Mouse (Mus musculus): ENCODE results near the gene Ufd1. TPM values are rescaled to one million over a fixed set of nuclear protein-coding genes. Genes with fewer than 3 reads are reported as not detected.
"Not testable (repeated sequence)": the region's sequence is repeated elsewhere in the genome, so short reads cannot be mapped to it uniquely, and the experiment has no call there.

The Ufd1 gene
- polyA plus RNA-seq, 1 experiment = 154 TPM

GRCm38 (mm10) chr16:18860186-18860585, 48.6 kb downstream of the Ufd1 start:
- no peak for TF ChIP-seq CTCF (IDR thresholded peaks at IDR 0.05; ENCODE audit: insufficient read depth, low read depth, low read length)
- Histone ChIP-seq H3K4me1 (ENCODE audit: control insufficient read depth, insufficient read depth, low read length) (no peaks in the 10 kb centered on the region), H3K27ac (ENCODE audit: insufficient read depth, low read depth, low read length) (no peak overlapping the region), H3K4me3 (ENCODE audit: insufficient read depth, low read depth, low read length) (no peak overlapping the region)
- WGBS = 40% methylated on average over 1 of the region's 1 CpGs

GRCm38 (mm10) chr16:18870495-18870894, 58.9 kb downstream of the Ufd1 start:
- H3K27ac ChIP-seq (ENCODE audit: insufficient read depth, low read depth, low read length); H3K4me3 ChIP-seq (ENCODE audit: insufficient read depth, low read depth, low read length); H3K4me1 ChIP-seq (ENCODE audit: control insufficient read depth, insufficient read depth, low read length): not testable (repeated sequence)
- WGBS = 93% methylated on average over 1 of the region's 1 CpGs

GRCm38 (mm10) chr16:18876091-18876441, 64.5 kb downstream of the Ufd1 start:
- under 1% methylated on average over 17 of the region's 17 CpGs for WGBS

GRCm38 (mm10) chr16:18876442-18877308, 65.1 kb downstream of the Ufd1 start, which contains the start of the genes Mrpl40 and Hira:
Mrpl40 (minus strand) TSS chr16:18876862.
Hira (plus strand) TSS chr16:18877037.
- TF ChIP-seq CTCF (IDR thresholded peaks at IDR 0.05; ENCODE audit: insufficient read depth, low read depth, low read length) (no peak), POLR2A (IDR thresholded peaks at IDR 0.05; ENCODE audit: insufficient read depth, low read depth, low read length) (peak; percentile 78)
- peak within 1 kb of the TSS; percentile 67 for H3K4me3 ChIP-seq (ENCODE audit: insufficient read depth, low read depth, low read length)
- under 1% methylated on average over 93 of the region's 93 CpGs for WGBS
- no peaks in the 10 kb centered on the region for H3K4me1 ChIP-seq (ENCODE audit: control insufficient read depth, insufficient read depth, low read length)
- H3K27ac ChIP-seq (ENCODE audit: insufficient read depth, low read depth, low read length) = peak within 1 kb of the TSS; percentile 76

More at GRCm38 (mm10) chr16:18876091-18876441, 64.5 kb downstream of the Ufd1 start:
- no peaks in the 10 kb centered on the region for H3K4me1 ChIP-seq (ENCODE audit: control insufficient read depth, insufficient read depth, low read length)
- no peak for TF ChIP-seq POLR2A (IDR thresholded peaks at IDR 0.05; ENCODE audit: insufficient read depth, low read depth, low read length)
- no peak for TF ChIP-seq CTCF (IDR thresholded peaks at IDR 0.05; ENCODE audit: insufficient read depth, low read depth, low read length)
- H3K4me3 ChIP-seq (ENCODE audit: insufficient read depth, low read depth, low read length) = peak overlapping the region; percentile 67
- H3K27ac ChIP-seq (ENCODE audit: insufficient read depth, low read depth, low read length) = peak overlapping the region; percentile 57

- peak overlapping the region; percentile 10; the same call in 1 of the 2 replicates for H3K27ac ChIP-seq (ENCODE audit: insufficient read depth, low read depth, low read length)
- TF ChIP-seq CTCF (IDR thresholded peaks at IDR 0.05; ENCODE audit: insufficient read depth, low read depth, low read length) (no peak), POLR2A (IDR thresholded peaks at IDR 0.05; ENCODE audit: insufficient read depth, low read depth, low read length) (no peak)
- under 1% methylated on average over 43 of the region's 43 CpGs for WGBS
- no peaks in the 10 kb centered on the region for H3K4me1 ChIP-seq (ENCODE audit: control insufficient read depth, insufficient read depth, low read length)
- peak overlapping the region; percentile 67 for H3K4me3 ChIP-seq (ENCODE audit: insufficient read depth, low read depth, low read length)
Observed at GRCm38 (mm10) chr16:18877386-18878090, 66.0 kb downstream of the Ufd1 start.

- Histone ChIP-seq H3K4me3 (ENCODE audit: insufficient read depth, low read depth, low read length) (peak overlapping the region; percentile 67), H3K4me1 (ENCODE audit: control insufficient read depth, insufficient read depth, low read length) (no peaks in the 10 kb centered on the region), H3K27ac (ENCODE audit: insufficient read depth, low read depth, low read length) (no peak overlapping the region)
- no peak for TF ChIP-seq CTCF (IDR thresholded peaks at IDR 0.05; ENCODE audit: insufficient read depth, low read depth, low read length)
- TF ChIP-seq POLR2A (IDR thresholded peaks at IDR 0.05; ENCODE audit: insufficient read depth, low read depth, low read length) = no peak
- 13% methylated on average over 20 of the region's 20 CpGs for WGBS
Observed at GRCm38 (mm10) chr16:18878091-18878720, 66.6 kb downstream of the Ufd1 start.

- Histone ChIP-seq H3K4me1 (ENCODE audit: control insufficient read depth, insufficient read depth, low read length) (no peaks in the 10 kb centered on the region), H3K27ac (ENCODE audit: insufficient read depth, low read depth, low read length) (no peak overlapping the region), H3K4me3 (ENCODE audit: insufficient read depth, low read depth, low read length) (no peak overlapping the region)
- TF ChIP-seq POLR2A (IDR thresholded peaks at IDR 0.05; ENCODE audit: insufficient read depth, low read depth, low read length) (no peak), CTCF (IDR thresholded peaks at IDR 0.05; ENCODE audit: insufficient read depth, low read depth, low read length) (no peak)
Observed at GRCm38 (mm10) chr16:18884044-18884443, 72.5 kb downstream of the Ufd1 start.

Other genes with a start within 250 kb of the Ufd1 start
- not detected in 2 replicates for gene Tbx1, start 221.1 kb upstream of the Ufd1 start, polyA plus RNA-seq (2012; ENCODE audit: insufficient read depth, insufficient read length, low replicate concordance, missing spikeins)
- gene Gp1bb, start 189.4 kb upstream of the Ufd1 start, polyA plus RNA-seq (2012; ENCODE audit: insufficient read depth, insufficient read length, low replicate concordance, missing spikeins) = not detected in 2 replicates
- not detected in 2 replicates for gene Gm49601, start 185.4 kb upstream of the Ufd1 start, polyA plus RNA-seq (2012; ENCODE audit: insufficient read depth, insufficient read length, low replicate concordance, missing spikeins)
- gene Sept5, start 181.8 kb upstream of the Ufd1 start, polyA plus RNA-seq (2012; ENCODE audit: insufficient read depth, insufficient read length, low replicate concordance, missing spikeins) = not detected in 2 replicates
- not detected in 2 replicates for gene Cldn5, start 34.9 kb upstream of the Ufd1 start, polyA plus RNA-seq (2012; ENCODE audit: insufficient read depth, insufficient read length, low replicate concordance, missing spikeins)
- not detected in 2 replicates for gene Cdc45, start 208 bp downstream of the Ufd1 start, polyA plus RNA-seq (2012; ENCODE audit: insufficient read depth, insufficient read length, low replicate concordance, missing spikeins)
- not detected in 2 replicates for gene 2510002D24Rik, start 24.8 kb downstream of the Ufd1 start, polyA plus RNA-seq (2012; ENCODE audit: insufficient read depth, insufficient read length, low replicate concordance, missing spikeins)
- not detected in 2 replicates for gene Gm28539, start 24.8 kb downstream of the Ufd1 start, polyA plus RNA-seq (2012; ENCODE audit: insufficient read depth, insufficient read length, low replicate concordance, missing spikeins)
- gene Mrpl40, start 65.1 kb downstream of the Ufd1 start, polyA plus RNA-seq (2012; ENCODE audit: insufficient read depth, insufficient read length, low replicate concordance, missing spikeins) = not detected in 2 replicates
- not detected in 2 replicates for gene Hira, start 65.3 kb downstream of the Ufd1 start, polyA plus RNA-seq (2012; ENCODE audit: insufficient read depth, insufficient read length, low replicate concordance, missing spikeins)

Data from olfactory bulb, adult 2 months (tissue).